Mouse (Mus musculus) liver, adult 2 months (tissue): ENCODE results near the gene Cx3cr1. TPM values are rescaled to one million over a fixed set of nuclear protein-coding genes. Genes with fewer than 3 reads are reported as not detected.

Experiments used
- DNase-seq: peaks from one replicate; pipeline ENCODE4 v3.0.0-alpha.2; 2011; ENCODE audit warnings: low read depth, low spot score; ENCODE audit errors: extremely low read depth
- H3K27ac ChIP-seq: fragments of 200-500 bp; replicated peaks from 2 replicates; pipeline ENCODE4 v1.5.1; 2012; ENCODE audit warnings: low read depth, mild to moderate bottlenecking, control low read depth, inconsistent platforms, low read length; ENCODE audit not compliant: insufficient read depth
- H3K27me3 ChIP-seq: fragments of 200-500 bp; 2 replicates; pipeline ENCODE4 v1.6.1; 2012; ENCODE audit warnings: mild to moderate bottlenecking, moderate library complexity, low read length, inconsistent platforms; ENCODE audit not compliant: control insufficient read depth, insufficient read depth
- H3K36me3 ChIP-seq: fragments of 200-500 bp; 2 replicates; pipeline ENCODE4 v1.6.1; 2012; ENCODE audit warnings: low read length, inconsistent platforms; ENCODE audit not compliant: control insufficient read depth, insufficient read depth
- H3K4me1 ChIP-seq: fragments of 200-500 bp; 2 replicates; pipeline ENCODE4 v1.6.1; 2011; ENCODE audit warnings: low read length; ENCODE audit not compliant: control insufficient read depth, insufficient read depth
- H3K4me3 ChIP-seq: fragments of 200-500 bp; 2 replicates; pipeline ENCODE4 v1.5.1; 2011; ENCODE audit warnings: low read depth, mild to moderate bottlenecking, control low read depth, low read length, moderate library complexity; ENCODE audit not compliant: insufficient read depth
- H3K79me2 ChIP-seq: fragments of 200-500 bp; 2 replicates; pipeline ENCODE4 v1.6.1; 2012; ENCODE audit warnings: inconsistent platforms, mild to moderate bottlenecking, low read length, moderate library complexity; ENCODE audit not compliant: control insufficient read depth, insufficient read depth
- H3K9ac ChIP-seq: fragments of 200-500 bp; 2 replicates; pipeline ENCODE4 v1.6.1; 2012; ENCODE audit warnings: low read depth, mild to moderate bottlenecking, control low read depth, inconsistent platforms, low read length
- CTCF ChIP-seq: fragments of 200-500 bp; IDR thresholded peaks from 2 replicates; pipeline ENCODE4 v1.5.1; 2011; ENCODE audit warnings: low read depth, low read length, control low read depth
- POLR2A ChIP-seq: fragments of 200-500 bp; IDR thresholded peaks from 2 replicates; pipeline ENCODE4 v1.6.1; 2011; ENCODE audit warnings: low read length, control low read depth; ENCODE audit not compliant: insufficient read depth; ENCODE audit errors: extremely low read depth
- WGBS: fragments of 180-500 bp; shearing (Covaris S2); methylation state at CpG from one replicate; pipeline ENCODE4 v1.1.7; 2018; 5-methylcytosine and 5-hydroxymethylcytosine counted together
- polyA plus RNA-seq: library from polyadenylated mRNA; depleted of rRNA; stranded (reverse); fragments of >200 nt; gene quantifications from 2 replicates; pipeline ENCODE4 v1.2.3, GENCODE M21; 2012
- total RNA-seq: library from RNA; depleted of rRNA; stranded (reverse); fragments of >200 nt; gene quantifications from 2 replicates; pipeline ENCODE4 v1.2.3, GENCODE M21; 2014

Gene Cx3cr1
- total and polyA plus RNA-seq, 2 experiments, result 0.09 to 0.39 TPM

DNA sequence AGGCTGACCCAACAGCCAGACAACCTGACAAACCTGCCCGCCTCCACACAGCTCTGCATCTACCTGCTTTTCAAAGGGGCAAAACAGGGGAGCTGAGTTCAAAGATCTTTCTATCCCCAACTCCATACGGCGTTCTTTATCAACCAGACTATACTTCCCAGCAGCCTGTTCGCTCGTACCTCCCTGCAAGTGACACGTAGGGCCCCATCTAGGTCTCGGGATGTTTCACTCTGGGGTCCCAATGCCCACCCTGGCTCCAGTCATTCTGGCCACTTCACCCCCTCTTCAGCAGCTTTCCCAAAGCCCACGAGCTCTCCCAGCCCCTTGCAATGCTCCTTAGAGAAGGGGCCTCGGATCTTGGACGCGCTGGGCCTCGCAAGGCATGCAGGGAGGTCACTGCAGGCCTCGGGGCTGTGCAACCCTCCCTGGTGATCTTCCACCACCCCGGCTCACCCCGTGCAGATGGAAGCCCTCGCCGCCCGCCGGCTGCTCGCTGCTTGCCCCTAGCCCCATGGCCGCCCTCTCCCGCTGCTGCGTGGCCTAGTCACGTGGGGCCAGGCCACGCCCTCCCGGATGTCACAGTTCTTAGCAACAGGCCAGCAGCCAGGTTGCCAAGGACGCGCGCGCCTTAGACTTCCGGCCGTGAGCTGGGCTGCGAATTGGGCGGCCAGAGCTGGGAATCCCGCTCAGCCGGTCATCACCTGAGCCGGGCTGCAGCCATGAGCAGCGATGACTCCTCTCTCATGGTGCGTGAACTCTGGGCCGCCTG, 132.5 kb downstream of the Cx3cr1 start, which contains the start of the genes Gorasp1 and Ttc21a:
TSS of gene Gorasp1 (minus strand) at position 561 of the 769 bp plus-strand sequence.
TSS of gene Ttc21a (plus strand) at position 602 of the 769 bp plus-strand sequence.
- peak; percentile 92 for TF ChIP-seq POLR2A
- no peak for TF ChIP-seq CTCF
- DNase-seq, result peak; percentile 69
- under 1% methylated on average over 40 of the region's 40 CpGs for WGBS
- Histone ChIP-seq H3K9ac (peak within 1 kb of the TSS; percentile 90), H3K27ac (peak within 1 kb of the TSS; percentile 76), H3K79me2 (peaks cover 10% of the 10 kb centered on the region; the same call in 1 of the 2 replicates), H3K4me1 (peaks cover 17% of the 10 kb centered on the region), H3K4me3 (peak within 1 kb of the TSS; percentile 84), H3K27me3 (no peaks in the 10 kb centered on the region), H3K36me3 (no peaks in the 10 kb centered on the region)

DNA sequence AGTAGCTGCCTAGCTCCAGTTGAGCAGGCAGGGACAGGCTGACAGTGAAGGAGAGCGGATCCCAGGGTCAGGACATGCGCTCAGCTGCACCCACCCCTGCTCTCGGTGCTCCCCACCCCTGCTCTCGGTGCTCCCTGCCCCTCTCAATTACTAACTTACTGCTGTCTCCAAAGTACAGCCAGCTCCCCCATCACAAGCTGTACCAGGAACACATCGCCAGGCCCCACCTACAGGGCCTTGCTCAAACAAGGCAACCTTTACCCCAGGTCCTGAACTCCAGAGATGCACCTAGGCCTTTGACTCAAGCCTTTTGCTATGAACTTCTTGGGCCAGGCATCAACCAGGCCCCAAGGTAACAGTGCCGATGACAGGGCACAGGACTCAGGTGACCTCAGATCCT, 136.0 kb downstream of the Cx3cr1 start:
- H3K36me3 ChIP-seq, result peaks cover 5% of the 10 kb centered on the region; the same call in 1 of the 2 replicates
- TF ChIP-seq CTCF (no peak), POLR2A (no peak)

DNA sequence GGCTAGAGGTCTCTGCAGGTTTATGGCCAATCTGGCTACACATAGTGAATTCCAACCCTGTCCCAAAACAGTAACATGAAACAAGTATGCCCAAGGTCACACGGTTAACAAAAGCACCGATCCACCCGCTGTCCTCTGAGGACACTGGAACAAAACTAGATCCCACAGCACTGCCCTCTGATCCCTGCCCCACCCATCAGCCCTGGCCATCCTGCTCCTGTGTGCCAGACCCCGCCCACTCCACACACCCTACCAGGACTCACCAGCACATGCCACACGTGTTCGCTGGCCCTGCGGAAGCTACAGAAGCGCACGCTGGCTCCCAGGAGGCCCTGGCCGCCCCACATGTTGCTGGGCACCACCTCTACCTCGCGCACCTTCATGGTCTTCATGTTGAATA, 137.3 kb downstream of the Cx3cr1 start:
- Histone ChIP-seq H3K4me1 (peaks cover 25% of the 10 kb centered on the region), H3K79me2 (peaks cover 10% of the 10 kb centered on the region; the same call in 1 of the 2 replicates), H3K9ac (peak overlapping the region; percentile 26), H3K27me3 (no peaks in the 10 kb centered on the region), H3K4me3 (no peak overlapping the region), H3K36me3 (peaks cover 5% of the 10 kb centered on the region; the same call in 1 of the 2 replicates), H3K27ac (peak overlapping the region; percentile 88)
- DNase-seq, result peak; percentile 99
- TF ChIP-seq CTCF (no peak), POLR2A (no peak)
- 24% methylated on average over 12 of the region's 12 CpGs for WGBS

More for the DNA sequence above, 136.0 kb downstream of the Cx3cr1 start:
- Histone ChIP-seq H3K27me3 (no peaks in the 10 kb centered on the region), H3K27ac (peak overlapping the region; percentile 94), H3K4me3 (no peak overlapping the region), H3K79me2 (peaks cover 10% of the 10 kb centered on the region; the same call in 1 of the 2 replicates), H3K4me1 (peaks cover 25% of the 10 kb centered on the region), H3K9ac (peak overlapping the region; percentile 5; the same call in 1 of the 2 replicates)
- WGBS, result 37% methylated on average over 6 of the region's 6 CpGs
- peak; percentile 93 for DNase-seq

GRCm38 (mm10) chr9:119926497-119926896, 143.2 kb downstream of the Cx3cr1 start:
- Histone ChIP-seq H3K27me3 (no peaks in the 10 kb centered on the region), H3K36me3 (peaks cover 37% of the 10 kb centered on the region), H3K79me2 (no peaks in the 10 kb centered on the region; the same call in 1 of the 2 replicates), H3K4me3 (no peak overlapping the region), H3K4me1 (peaks cover under 1% of the 10 kb centered on the region), H3K9ac (no peak overlapping the region), H3K27ac (no peak overlapping the region)
- no peak for TF ChIP-seq POLR2A
- TF ChIP-seq CTCF, result no peak
- 88% methylated on average over 5 of the region's 5 CpGs for WGBS
- DNase-seq, result no peak

GRCm38 (mm10) chr9:119925729-119926128, 143.9 kb downstream of the Cx3cr1 start:
- Histone ChIP-seq H3K9ac (no peak overlapping the region), H3K36me3 (peaks cover 45% of the 10 kb centered on the region), H3K27ac (no peak overlapping the region), H3K27me3 (no peaks in the 10 kb centered on the region), H3K4me3 (no peak overlapping the region), H3K4me1 (no peaks in the 10 kb centered on the region), H3K79me2 (no peaks in the 10 kb centered on the region)
- 55% methylated on average over 8 of the region's 8 CpGs for WGBS
- peak; percentile 56 for DNase-seq
- TF ChIP-seq CTCF (no peak), POLR2A (no peak)
